Mouse (Mus musculus) ES-Bruce4 (cell line): ENCODE data around the gene Slc39a12.

Experiments used
- CTCF ChIP-seq: IDR thresholded peaks from one replicate; pipeline ENCODE4 v1.8.1; 2011; ENCODE audit warnings: low read depth, low read length
- EP300 ChIP-seq: IDR thresholded peaks from 2 replicates; pipeline ENCODE4 v1.6.1; 2011; ENCODE audit warnings: low read depth, low read length; ENCODE audit not compliant: insufficient read depth
- POLR2A ChIP-seq: IDR thresholded peaks from one replicate; pipeline ENCODE4 v1.8.1; 2011; ENCODE audit warnings: low read length; ENCODE audit not compliant: insufficient read depth

GRCm38 (mm10) chr2:14428987-14429386 lies 40.9 kb downstream of the Slc39a12 start:
- no peak for TF ChIP-seq CTCF
- TF ChIP-seq POLR2A: no peak
- TF ChIP-seq EP300: no peak
